Mouse (Mus musculus) 416B (cell line): ENCODE data around the gene Stpg3.

Experiments
- DNase-seq: peaks from one replicate; pipeline ENCODE4 v3.0.0; 2011; ENCODE audit warnings: low read depth

Stpg3 gene

GRCm38 (mm10) chr2:25236614-25237013 is 22.2 kb upstream of the Stpg3 start, which contains the start of gene Rnf224:
Gene Rnf224, minus strand, starts transcription at chr2:25236787.
- no peak for DNase-seq

DNA sequence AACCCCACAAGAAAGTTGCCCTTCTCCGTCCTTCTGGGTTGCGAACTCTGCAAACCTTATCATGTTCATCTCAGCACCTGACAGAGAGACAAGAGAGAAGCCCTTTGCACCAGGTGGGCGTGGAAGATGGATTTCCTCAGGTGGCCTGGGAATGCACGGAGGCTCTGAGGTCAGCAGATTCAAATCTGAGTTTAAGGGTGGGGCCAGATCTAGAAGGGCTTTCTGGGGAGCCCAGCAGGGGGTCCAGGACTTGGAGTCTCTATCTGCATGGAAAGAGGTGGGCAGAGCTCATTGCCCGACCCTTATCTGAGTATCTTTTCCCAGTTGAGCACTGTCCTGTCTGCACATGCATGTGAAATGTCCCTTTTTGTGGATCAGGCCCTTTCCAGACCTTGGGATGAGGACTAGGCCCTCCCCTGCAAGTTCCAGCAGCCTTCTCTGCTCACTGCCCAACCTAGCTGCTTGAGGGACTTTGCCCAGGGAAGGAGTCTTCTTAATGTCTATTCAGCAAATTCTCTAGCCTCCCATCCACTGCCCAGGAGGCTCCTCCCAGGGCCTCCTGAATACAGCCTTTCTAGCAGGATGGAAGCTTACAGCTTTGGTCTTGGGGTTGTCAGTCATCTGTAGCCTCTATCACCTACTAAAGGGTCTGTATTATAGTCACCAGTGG is 20.2 kb upstream of the Stpg3 start:
- DNase-seq, result no peak

- DNase-seq, result no peak
These were observed 19.6 kb upstream of the Stpg3 start, which contains the start of gene Slc34a3 for GRCm38 (mm10) chr2:25234050-25234449. Gene Slc34a3, minus strand, starts transcription at chr2:25234364.

DNA sequence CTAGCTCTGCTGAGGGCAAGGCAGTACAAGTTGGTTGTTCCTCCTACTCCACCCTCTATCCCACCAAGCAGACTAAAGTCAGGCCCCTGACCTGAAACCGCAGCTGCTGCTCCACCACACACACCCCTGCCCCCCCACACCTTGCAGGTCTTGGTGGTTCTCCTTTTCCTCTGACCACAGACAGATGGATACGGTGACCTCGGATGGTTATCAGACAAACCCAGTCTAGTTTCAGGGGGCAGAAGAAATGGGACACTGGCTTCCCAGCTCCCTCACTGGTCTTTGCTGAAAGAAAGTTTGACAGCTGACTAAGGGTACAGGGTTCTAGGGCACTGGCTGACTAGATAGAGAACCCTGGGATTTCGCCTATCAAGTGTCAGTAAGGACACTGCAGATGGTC is 19.0 kb upstream of the Stpg3 start:
- peak; percentile 85 for DNase-seq

DNA sequence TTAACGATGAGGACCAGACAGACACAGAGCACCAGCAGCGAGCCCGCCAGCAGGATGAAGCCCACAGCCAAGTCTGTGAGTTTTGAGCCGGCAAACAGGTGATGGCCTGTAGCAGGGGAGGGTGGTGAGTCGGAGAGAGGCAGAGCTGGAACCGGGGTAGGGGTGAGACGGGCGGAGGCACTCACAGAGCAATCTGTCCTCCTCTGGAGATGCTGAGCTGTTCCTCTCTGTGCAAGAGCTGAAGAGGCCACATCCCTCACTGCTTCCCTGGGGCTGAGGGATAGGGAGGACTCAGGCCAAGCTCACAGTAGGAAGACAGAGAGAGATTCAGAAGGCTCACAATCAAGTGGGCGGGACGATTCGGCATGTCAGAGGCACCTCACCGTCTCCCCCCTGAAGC is 16.6 kb upstream of the Stpg3 start:
- DNase-seq, result no peak

GRCm38 (mm10) chr2:25230581-25230980 is 16.1 kb upstream of the Stpg3 start:
- DNase-seq, result no peak

DNA sequence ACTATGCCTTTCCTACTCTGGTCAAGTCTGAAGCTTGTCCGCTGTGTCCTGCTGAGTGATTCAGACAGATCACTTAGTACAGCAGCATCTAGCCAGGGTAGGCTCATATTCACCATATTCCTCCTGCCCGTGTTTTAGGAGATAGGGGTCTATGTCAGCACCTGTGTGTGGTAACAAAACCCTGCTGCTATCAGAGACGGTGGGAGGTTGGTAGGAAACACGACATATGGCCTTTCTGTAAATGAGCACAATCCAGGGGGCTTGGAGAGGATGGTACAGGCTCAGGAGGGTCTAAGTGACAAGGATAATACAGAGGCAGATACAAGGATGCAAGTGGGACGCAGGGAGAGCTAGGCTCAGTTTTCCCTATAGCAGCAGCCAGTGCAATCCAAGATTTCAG is 15.1 kb upstream of the Stpg3 start:
- no peak for DNase-seq

DNA sequence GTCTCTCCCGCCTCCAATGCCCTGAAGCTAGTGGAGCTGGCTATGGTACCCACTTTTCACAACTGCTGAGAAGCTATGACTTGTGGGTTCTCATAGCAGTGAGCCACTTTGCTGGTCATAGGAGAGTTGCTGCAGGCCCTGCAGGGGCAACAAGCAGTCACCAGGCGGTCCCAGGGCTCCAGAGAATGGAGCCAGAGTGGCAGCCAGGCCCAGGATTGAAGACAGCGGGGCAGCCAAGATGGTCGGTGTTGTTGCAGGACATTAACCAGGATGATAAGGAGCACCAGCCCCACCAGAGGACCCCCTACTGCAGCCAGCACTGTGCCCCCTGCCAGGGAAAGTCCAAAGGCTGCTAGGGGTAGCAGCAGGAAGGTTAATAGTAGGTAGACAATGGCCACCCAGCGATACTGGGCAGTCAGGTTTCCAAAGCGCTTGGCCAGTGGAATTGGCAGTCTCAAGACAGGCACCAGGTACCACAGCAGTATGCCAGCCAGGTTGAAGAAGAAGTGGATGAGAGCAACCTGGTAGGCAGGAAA is 14.6 kb upstream of the Stpg3 start:
- no peak for DNase-seq

- DNase-seq, result peak; percentile 95
These were observed 14.0 kb upstream of the Stpg3 start for GRCm38 (mm10) chr2:25228431-25228889.

- no peak for DNase-seq
These were observed 13.0 kb upstream of the Stpg3 start for GRCm38 (mm10) chr2:25227406-25227805.

- no peak for DNase-seq
These were observed 12.4 kb upstream of the Stpg3 start for GRCm38 (mm10) chr2:25226864-25227263.

DNA sequence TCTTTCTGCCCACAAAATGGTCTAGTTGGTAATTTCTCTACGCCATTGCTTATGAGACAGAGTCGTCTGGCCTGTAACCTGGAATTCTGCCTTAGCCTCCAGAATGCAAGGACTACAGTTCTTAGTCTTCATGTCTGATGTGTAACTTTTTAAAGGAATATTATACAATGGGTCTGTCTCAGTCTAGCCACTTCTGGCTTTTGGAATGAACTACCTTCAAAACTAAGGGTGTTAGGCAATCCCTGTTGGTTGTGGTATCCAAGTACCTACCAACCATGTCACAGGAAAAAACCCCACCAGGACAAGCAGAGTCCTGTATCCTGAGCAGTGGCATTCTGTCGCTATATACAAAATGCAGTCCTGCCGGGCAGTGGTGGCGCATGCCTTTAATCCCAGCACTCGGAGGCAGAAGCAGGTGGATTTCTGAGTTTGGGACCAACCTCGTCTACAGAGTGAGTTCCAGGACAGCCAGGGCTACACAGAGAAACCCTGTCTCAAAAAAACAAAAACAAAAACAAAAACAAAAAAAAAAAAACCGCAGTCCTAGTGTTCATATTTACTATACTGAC is 11.5 kb upstream of the Stpg3 start:
- no peak for DNase-seq

DNA sequence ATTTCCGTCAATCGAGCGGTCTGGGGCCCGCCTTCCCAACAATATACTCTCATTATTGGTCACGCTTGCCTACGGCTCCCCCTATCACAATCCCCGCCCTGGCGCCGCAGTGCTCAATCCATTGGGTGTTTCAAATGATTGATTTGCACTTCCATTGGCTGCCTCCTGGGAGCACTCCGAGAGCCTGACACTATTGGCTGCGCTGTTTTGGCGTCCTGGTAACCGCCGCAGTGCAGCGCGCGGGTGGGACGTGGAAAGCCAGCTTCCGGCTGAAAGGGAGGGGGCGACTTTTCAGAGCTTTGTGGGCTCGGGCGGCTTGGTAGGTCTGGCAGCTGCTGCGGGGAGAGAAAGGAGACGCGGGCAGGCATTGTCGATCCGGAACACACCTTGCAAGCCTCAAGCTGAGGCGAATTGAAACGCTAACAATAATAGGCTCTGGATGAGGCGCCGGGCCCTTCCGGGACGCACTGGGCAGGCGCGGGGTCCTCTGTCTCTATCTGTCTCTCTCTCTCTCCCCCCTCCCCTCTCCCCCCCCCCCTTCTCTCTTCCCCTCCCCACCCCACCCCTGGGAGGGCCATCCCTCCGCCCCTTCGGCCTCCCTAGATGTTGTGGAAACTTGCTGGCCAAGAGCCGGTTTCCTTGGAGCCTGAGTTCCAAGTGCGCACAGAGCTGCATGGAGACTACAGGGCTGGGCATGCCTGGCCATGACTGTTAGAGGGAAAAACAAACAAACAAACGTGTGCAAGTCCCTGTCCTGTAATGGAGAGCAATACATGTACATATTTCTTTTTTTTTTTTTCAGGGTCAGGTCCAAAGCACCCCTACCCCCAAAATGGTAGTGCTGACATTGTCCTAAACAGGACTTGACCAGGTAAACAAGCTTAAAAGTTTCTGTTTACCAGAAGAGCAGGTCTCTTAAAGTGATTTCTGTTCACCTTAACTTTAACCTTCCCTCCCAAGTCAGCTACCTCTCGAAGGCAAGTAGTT is 10.6 kb upstream of the Stpg3 start:
- peak; percentile 100 for DNase-seq

DNA sequence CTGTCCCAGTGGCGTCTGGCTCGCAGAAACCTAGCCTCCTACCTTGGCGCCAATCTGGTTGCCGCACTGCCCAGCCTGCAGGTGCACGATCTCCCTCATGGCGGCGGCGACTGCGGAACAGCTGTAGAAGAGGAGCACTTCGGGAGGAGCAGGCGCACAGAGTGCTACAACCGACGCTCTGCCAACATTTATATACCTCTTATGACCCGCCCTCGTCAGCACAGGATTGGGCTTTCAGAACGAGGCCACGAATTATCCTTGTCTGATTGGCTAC is 10.0 kb upstream of the Stpg3 start, which contains the start of gene Tubb4b:
TSS of gene Tubb4b (minus strand) at position 211 of the 274 bp plus-strand sequence.
- DNase-seq, result no peak

GRCm38 (mm10) chr2:25223681-25224491 is 9.4 kb upstream of the Stpg3 start:
- DNase-seq, result peak; percentile 92

GRCm38 (mm10) chr2:25221331-25221772 is 6.9 kb upstream of the Stpg3 start:
- DNase-seq, result peak; percentile 36

DNA sequence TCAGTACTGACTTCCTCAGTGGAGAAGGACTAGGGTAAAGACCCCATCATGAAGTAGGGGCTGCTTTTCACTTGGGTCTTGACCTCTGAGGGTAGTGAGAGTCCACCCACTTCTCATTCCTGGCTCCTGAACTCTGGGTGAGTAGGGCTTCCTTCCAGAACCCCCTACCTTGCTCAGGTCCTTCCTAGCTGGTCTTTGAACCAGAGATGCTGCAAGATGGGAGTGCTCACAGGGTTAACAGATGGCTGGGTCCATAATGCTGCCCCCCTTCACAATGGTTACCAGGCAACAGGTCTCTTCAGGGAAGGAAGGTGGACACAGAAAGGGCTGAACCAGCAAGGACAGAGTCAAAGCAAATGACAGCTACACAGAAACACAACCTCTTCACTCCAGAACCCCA is 4.0 kb upstream of the Stpg3 start, which contains the start of gene Fam166a:
TSS of gene Fam166a (plus strand) at position 301 of the 400 bp plus-strand sequence.
- DNase-seq, result no peak

- DNase-seq, result no peak
These were observed 3.2 kb upstream of the Stpg3 start for GRCm38 (mm10) chr2:25217666-25218065.

DNA sequence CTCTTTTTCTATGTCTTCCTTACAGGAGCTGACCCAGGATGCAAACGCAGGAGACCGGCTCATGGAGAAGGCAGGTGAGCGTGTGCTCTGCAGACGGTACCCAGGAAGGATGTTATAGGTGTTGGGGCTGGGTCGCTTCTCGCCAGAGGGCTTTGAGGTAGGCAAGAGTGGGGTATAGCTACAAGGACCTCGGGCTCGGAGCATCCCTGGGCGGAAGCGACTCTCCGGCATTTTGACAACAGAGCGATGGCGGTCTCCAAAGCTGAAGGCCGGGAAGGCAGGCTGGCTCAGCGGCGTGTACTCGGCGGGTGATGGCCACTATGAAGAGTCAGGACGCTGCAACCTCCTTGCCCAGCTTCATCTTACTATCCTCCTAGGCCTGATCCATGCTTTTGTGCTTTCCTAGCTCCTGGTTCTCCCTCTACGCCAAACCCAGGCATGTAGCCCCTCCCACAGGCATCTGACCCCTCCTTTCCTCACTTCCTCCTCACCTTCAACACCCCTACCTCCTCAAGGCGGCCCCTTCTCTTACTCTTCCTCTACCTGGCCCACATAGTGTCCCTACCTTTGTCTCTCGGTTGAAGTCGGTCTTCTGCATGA is 1.1 kb downstream of the Stpg3 start:
- DNase-seq, result no peak

DNA sequence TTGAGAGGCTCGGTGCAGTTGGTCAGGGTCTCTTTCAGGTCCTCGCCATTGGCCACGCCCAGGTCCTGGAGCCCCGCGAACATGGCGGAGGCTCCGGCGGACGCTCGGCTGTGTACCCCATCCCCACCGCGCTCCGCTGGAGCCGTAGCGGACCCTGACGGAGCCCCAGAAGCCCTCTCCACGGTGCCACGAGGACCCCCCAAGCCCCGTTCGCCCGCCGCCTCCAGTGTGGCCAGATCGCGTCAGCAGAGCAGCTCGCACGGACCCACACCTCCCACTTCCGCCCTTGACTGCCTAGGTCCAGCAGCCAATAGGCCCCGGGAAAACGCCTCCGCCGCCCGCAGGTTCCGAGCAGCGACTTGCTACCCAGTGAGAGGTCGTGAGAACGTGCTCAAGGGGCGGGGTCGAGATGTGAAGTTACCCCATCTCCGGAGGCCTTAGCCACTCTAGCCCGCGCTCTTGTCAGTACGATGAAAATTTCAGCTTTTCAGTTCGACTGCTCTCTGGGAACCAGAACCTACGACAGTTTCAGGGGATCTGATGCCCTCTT is 3.2 kb downstream of the Stpg3 start, which contains the start of gene Nelfb:
TSS of gene Nelfb (minus strand) at position 369 of the 550 bp plus-strand sequence.
- peak; percentile 96 for DNase-seq

DNA sequence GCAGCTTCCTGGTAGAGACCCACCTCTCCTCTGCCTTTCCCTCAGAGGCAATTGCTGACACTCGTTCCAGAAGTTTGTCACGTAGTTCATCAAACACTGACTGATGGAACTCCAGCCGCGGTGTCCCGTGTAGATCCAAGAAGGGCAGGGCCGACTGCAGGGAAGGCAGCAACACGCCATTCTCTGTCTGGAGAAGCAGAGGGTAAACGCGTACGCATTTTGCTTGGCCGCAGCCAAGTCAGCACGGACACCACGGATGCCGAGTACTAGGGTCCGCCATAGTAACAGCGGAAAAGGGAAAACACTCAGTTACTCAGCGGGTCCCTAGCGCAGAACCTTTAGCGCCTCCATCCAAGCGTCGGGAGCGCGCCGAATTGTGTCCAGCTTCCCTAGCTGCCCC is 3.8 kb downstream of the Stpg3 start:
- DNase-seq, result no peak
